Mouse (Mus musculus) lung, postnatal 0 days (tissue): ENCODE results near the gene Gm340.

ENCODE experiments used
- CTCF ChIP-seq: IDR thresholded peaks from 2 replicates; pipeline ENCODE4 v1.5.1; 2016; ENCODE audit warnings: antibody characterized with exemption, mild to moderate bottlenecking
- EP300 ChIP-seq: IDR thresholded peaks from 2 replicates; pipeline ENCODE4 v1.6.1; 2016; ENCODE audit warnings: antibody characterized with exemption, mild to moderate bottlenecking, control low read depth

DNA sequence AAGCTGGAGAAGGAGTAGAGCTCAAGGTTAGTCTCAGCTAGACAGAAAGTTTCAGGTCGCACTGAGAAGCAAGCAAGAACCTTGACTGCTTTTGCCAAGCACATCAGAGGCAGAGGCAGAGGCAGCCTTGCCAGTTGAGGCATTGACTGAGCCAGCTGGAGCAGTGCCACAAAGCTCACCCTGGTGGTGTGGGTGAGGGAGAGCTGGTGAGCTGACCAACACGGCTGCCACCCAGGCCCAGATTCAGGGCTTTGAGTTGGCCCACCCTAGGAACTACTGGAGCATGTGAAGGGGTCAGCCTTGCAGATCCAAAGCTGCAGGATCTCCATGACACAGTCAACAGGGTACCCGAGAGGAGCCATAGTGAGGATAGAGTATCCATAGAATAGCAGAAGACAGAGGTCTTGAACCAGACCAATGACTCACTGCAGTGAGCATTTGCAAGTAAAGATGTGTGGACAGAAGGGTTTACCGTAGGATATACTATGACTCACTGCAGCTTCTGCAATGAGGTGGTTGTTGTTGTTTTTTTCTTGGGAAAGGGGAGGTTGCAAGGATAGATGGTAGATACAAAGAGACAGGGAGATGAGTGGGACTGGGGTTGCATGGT lies 2.8 kb upstream of the Gm340 start:
- TF ChIP-seq EP300 (no peak), CTCF (no peak)
